Mouse (Mus musculus): Measurements from ENCODE around the gene Abcc4. TPM values are rescaled to one million over a fixed set of nuclear protein-coding genes. Genes with fewer than 3 reads are reported as not detected.

The Abcc4 gene
- total and polyA plus RNA-seq, 2 experiments, result 0.89 to 3.0 TPM

- TF ChIP-seq CTCF (IDR thresholded peaks at IDR 0.05; ENCODE audit: low read depth, low read length), result no peak
- TF ChIP-seq POLR2A (IDR thresholded peaks at IDR 0.05; ENCODE audit: extremely low read depth, insufficient read depth, low read length), result no peak
- Histone ChIP-seq H3K79me2 (ENCODE audit: control insufficient read depth, insufficient read depth, low read length) (no peaks in the 10 kb centered on the region), H3K4me3 (ENCODE audit: insufficient read depth, low read depth, low read length) (no peak overlapping the region), H3K27ac (replicated peaks; ENCODE audit: insufficient read depth, low read depth, low read length) (peak overlapping the region; percentile 39), H3K27me3 (ENCODE audit: control insufficient read depth, insufficient read depth, low read length) (no peaks in the 10 kb centered on the region), H3K9ac (ENCODE audit: low read depth, low read length) (no peak overlapping the region), H3K36me3 (ENCODE audit: control insufficient read depth, insufficient read depth, low read length) (no peaks in the 10 kb centered on the region), H3K4me1 (ENCODE audit: control insufficient read depth, insufficient read depth, low read length) (0 out of 2 replicates have a peak, but pooled peaks cover 2% of the 10 kb centered on the region)
- DNase-seq (ENCODE audit: extremely low read depth, low read depth, low spot score), result no peak
- 20% methylated on average over 24 of the region's 24 CpGs for WGBS
These were observed 154.2 kb downstream of the Abcc4 start for GRCm38 (mm10) chr14:118551725-118552285.

GRCm38 (mm10) chr14:118551061-118551724 lies 154.8 kb downstream of the Abcc4 start:
- no peak overlapping the region for H3K4me3 ChIP-seq (ENCODE audit: insufficient read depth, low read depth, low read length)
- no peaks in the 10 kb centered on the region for H3K36me3 ChIP-seq (ENCODE audit: control insufficient read depth, insufficient read depth, low read length)
- H3K27ac ChIP-seq (replicated peaks; ENCODE audit: insufficient read depth, low read depth, low read length), result peak overlapping the region; percentile 39; the same call in 1 of the 2 replicates
- no peak for TF ChIP-seq CTCF (IDR thresholded peaks at IDR 0.05; ENCODE audit: low read depth, low read length)
- no peak for TF ChIP-seq POLR2A (IDR thresholded peaks at IDR 0.05; ENCODE audit: extremely low read depth, insufficient read depth, low read length)
- no peaks in the 10 kb centered on the region for H3K79me2 ChIP-seq (ENCODE audit: control insufficient read depth, insufficient read depth, low read length)
- no peak overlapping the region for H3K9ac ChIP-seq (ENCODE audit: low read depth, low read length)
- no peaks in the 10 kb centered on the region for H3K27me3 ChIP-seq (ENCODE audit: control insufficient read depth, insufficient read depth, low read length)
- no peak for DNase-seq (ENCODE audit: extremely low read depth, low read depth, low spot score)
- 0 out of 2 replicates have a peak, but pooled peaks cover 2% of the 10 kb centered on the region for H3K4me1 ChIP-seq (ENCODE audit: control insufficient read depth, insufficient read depth, low read length)
- 24% methylated on average over 18 of the region's 18 CpGs for WGBS

DNA sequence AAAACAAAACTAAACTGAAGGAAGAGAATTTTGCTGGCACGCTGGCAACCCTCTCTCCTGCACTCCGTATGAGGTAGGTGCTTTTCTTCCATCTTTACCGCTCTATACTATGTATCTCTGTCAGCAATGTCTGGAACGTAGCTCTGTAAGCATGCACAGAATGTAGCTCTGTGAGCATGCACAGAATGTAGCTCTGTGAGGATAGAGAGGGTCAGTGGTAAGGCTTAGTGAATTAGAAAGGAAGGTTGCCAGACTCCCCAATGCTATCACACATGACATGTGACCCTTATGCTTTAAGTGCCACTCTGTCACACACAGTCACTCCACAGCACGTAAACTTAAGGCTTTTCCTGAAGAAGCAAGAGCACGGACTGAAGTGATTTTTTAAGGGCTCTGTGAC lies 161.5 kb downstream of the Abcc4 start:
- Histone ChIP-seq H3K36me3 (ENCODE audit: control insufficient read depth, insufficient read depth, low read length) (no peaks in the 10 kb centered on the region), H3K27ac (replicated peaks; ENCODE audit: insufficient read depth, low read depth, low read length) (no peak overlapping the region), H3K9ac (ENCODE audit: low read depth, low read length) (no peak overlapping the region), H3K27me3 (ENCODE audit: control insufficient read depth, insufficient read depth, low read length) (no peaks in the 10 kb centered on the region), H3K4me3 (ENCODE audit: insufficient read depth, low read depth, low read length) (no peak overlapping the region), H3K79me2 (ENCODE audit: control insufficient read depth, insufficient read depth, low read length) (no peaks in the 10 kb centered on the region), H3K4me1 (ENCODE audit: control insufficient read depth, insufficient read depth, low read length) (no peaks in the 10 kb centered on the region)
- WGBS, result 89% methylated on average over 6 of the region's 6 CpGs
- DNase-seq (ENCODE audit: extremely low read depth, low read depth, low spot score), result no peak
- TF ChIP-seq POLR2A (IDR thresholded peaks at IDR 0.05; ENCODE audit: extremely low read depth, insufficient read depth, low read length) (no peak), CTCF (IDR thresholded peaks at IDR 0.05; ENCODE audit: low read depth, low read length) (no peak)

GRCm38 (mm10) chr14:118542947-118543346 lies 163.1 kb downstream of the Abcc4 start:
- no peak overlapping the region for H3K4me3 ChIP-seq (ENCODE audit: insufficient read depth, low read depth, low read length)
- 89% methylated on average over 9 of the region's 9 CpGs for WGBS
- no peak for DNase-seq (ENCODE audit: extremely low read depth, low read depth, low spot score)
- no peaks in the 10 kb centered on the region for H3K79me2 ChIP-seq (ENCODE audit: control insufficient read depth, insufficient read depth, low read length)
- H3K9ac ChIP-seq (ENCODE audit: low read depth, low read length), result no peak overlapping the region
- no peaks in the 10 kb centered on the region for H3K27me3 ChIP-seq (ENCODE audit: control insufficient read depth, insufficient read depth, low read length)
- TF ChIP-seq CTCF (IDR thresholded peaks at IDR 0.05; ENCODE audit: low read depth, low read length), result no peak
- H3K36me3 ChIP-seq (ENCODE audit: control insufficient read depth, insufficient read depth, low read length), result no peaks in the 10 kb centered on the region
- no peak overlapping the region for H3K27ac ChIP-seq (replicated peaks; ENCODE audit: insufficient read depth, low read depth, low read length)
- H3K4me1 ChIP-seq (ENCODE audit: control insufficient read depth, insufficient read depth, low read length), result no peaks in the 10 kb centered on the region

- no peak for TF ChIP-seq CTCF (IDR thresholded peaks at IDR 0.05; ENCODE audit: low read depth, low read length)
- no peak for TF ChIP-seq POLR2A (IDR thresholded peaks at IDR 0.05; ENCODE audit: extremely low read depth, insufficient read depth, low read length)
- WGBS, result 88% methylated on average over 3 of the region's 3 CpGs
- Histone ChIP-seq H3K79me2 (ENCODE audit: control insufficient read depth, insufficient read depth, low read length) (no peaks in the 10 kb centered on the region), H3K4me1 (ENCODE audit: control insufficient read depth, insufficient read depth, low read length) (no peaks in the 10 kb centered on the region), H3K36me3 (ENCODE audit: control insufficient read depth, insufficient read depth, low read length) (no peaks in the 10 kb centered on the region), H3K27me3 (ENCODE audit: control insufficient read depth, insufficient read depth, low read length) (no peaks in the 10 kb centered on the region), H3K27ac (replicated peaks; ENCODE audit: insufficient read depth, low read depth, low read length) (no peak overlapping the region), H3K9ac (ENCODE audit: low read depth, low read length) (no peak overlapping the region), H3K4me3 (ENCODE audit: insufficient read depth, low read depth, low read length) (no peak overlapping the region)
- DNase-seq (ENCODE audit: extremely low read depth, low read depth, low spot score), result no peak
These were observed 174.5 kb downstream of the Abcc4 start for GRCm38 (mm10) chr14:118531539-118531938.

Measured in liver, adult 2 months (tissue).